Mouse (Mus musculus) neural tube, embryonic 14.5 days (tissue): ENCODE results near the gene Immp2l. TPM values are rescaled to one million over a fixed set of nuclear protein-coding genes. Genes with fewer than 3 reads are reported as not detected.

Experiments
- ATAC-seq: fragments of 200-750 bp; cut with Nextera tagmentation; 2 replicates; pipeline ENCODE4 v1.8.0; 2017; ENCODE audit warnings: low read depth, mild to moderate bottlenecking, moderate TSS enrichment, moderate library complexity
- H3K27ac ChIP-seq: fragments of 300-500 bp; sonication (generic); 2 replicates; pipeline ENCODE4 v1.5.1; 2014; ENCODE audit warnings: low read depth, mild to moderate bottlenecking, control low read depth, low read length, moderate library complexity, mixed read lengths
- H3K27me3 ChIP-seq: fragments of 300-500 bp; sonication (generic); 2 replicates; pipeline ENCODE4 v1.6.1; 2014; ENCODE audit warnings: low read length; ENCODE audit not compliant: control insufficient read depth, insufficient read depth
- H3K36me3 ChIP-seq: fragments of 300-500 bp; sonication (generic); 2 replicates; pipeline ENCODE4 v1.6.1; 2014; ENCODE audit warnings: low read length, mixed read lengths; ENCODE audit not compliant: control insufficient read depth, insufficient read depth
- H3K4me1 ChIP-seq: fragments of 300-500 bp; sonication (generic); 2 replicates; pipeline ENCODE4 v1.6.1; 2014; ENCODE audit warnings: low read length; ENCODE audit not compliant: control insufficient read depth, insufficient read depth
- H3K4me2 ChIP-seq: fragments of 300-500 bp; sonication (generic); 2 replicates; pipeline ENCODE4 v1.6.1; 2014; ENCODE audit warnings: mild to moderate bottlenecking, low read depth, low read length, control low read depth
- H3K4me3 ChIP-seq: fragments of 300-500 bp; sonication (generic); 2 replicates; pipeline ENCODE4 v1.5.1; 2014; ENCODE audit warnings: low read depth, low read length, control low read depth, mixed read lengths
- H3K9ac ChIP-seq: fragments of 300-500 bp; sonication (generic); replicated peaks from 2 replicates; pipeline ENCODE4 v1.6.1; 2014; ENCODE audit warnings: low read depth, mild to moderate bottlenecking, control low read depth, low read length, mixed read lengths
- H3K9me3 ChIP-seq: fragments of 300-500 bp; sonication (generic); 2 replicates; pipeline ENCODE4 v1.6.1; 2016; ENCODE audit warnings: low read length; ENCODE audit not compliant: control insufficient read depth
- WGBS: fragments of 180-500 bp; shearing (Covaris S2); extraction: QIAGEN DNeasy Blood & Tissue Kit; methylation state at CpG from one replicate; pipeline ENCODE4 v1.1.7; 2014; 5-methylcytosine and 5-hydroxymethylcytosine counted together
- polyA plus RNA-seq: library from polyadenylated mRNA; unstranded; fragments of >200 nt; fragmentation: Nextera tagmentation; extraction: Ambion mirVana; gene quantifications from 2 replicates; pipeline ENCODE4 v1.2.1, GENCODE M21; 2014

The Immp2l gene
- polyA plus RNA-seq, 1 experiment from 2014 or later, result 4.5 TPM

DNA sequence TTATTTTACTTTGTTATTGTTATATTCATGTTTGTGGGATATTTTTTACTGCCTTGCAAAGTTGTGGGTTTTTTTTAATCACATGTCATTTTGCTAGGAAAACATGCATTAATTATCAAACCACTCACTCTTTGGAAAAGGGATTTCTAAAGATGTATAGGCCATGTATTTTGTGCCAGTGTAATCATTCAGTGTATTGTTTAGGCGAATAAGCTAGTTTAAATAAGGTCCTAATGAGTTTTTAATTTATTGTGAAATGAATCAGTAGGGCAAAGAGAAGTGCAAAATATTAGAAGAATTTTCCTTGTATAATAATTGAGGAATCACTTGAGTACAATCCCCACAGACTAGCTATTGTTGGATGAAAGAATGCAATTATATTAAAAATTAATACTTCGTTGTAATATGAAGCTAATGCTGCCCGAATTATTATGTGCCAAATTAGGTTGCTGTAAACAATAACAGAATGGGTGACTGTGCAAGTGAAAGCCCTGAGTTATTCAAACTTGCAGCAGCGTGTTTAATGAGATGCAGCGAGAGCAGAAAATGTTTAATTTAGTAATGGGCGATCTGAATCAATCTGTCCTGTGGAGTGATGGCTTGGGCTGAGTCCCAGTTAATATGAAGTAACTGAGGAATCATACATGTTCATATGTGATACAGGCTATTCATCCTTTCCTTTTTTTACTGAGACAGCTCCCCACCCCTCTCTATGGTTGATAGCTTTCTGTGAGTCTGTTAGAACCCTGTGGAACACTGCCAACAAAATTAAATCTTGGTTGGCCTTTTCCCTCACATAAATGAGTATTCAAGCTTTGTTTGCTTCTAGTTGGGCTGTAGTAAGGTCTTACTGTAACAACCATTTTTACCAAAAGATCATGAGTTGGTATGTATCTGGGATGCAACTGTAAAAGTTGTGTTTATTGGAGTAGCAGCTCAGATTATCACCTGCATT, 285.1 kb downstream of the Immp2l start:
- Histone ChIP-seq H3K4me3 (no peak overlapping the region), H3K9me3 (no peaks in the 10 kb centered on the region), H3K36me3 (no peaks in the 10 kb centered on the region), H3K9ac (no peak overlapping the region), H3K27me3 (no peaks in the 10 kb centered on the region), H3K4me1 (no peaks in the 10 kb centered on the region), H3K27ac (no peak overlapping the region), H3K4me2 (no peak overlapping the region)
- no peak for ATAC-seq
- WGBS, result 44% methylated on average over 6 of the region's 6 CpGs

DNA sequence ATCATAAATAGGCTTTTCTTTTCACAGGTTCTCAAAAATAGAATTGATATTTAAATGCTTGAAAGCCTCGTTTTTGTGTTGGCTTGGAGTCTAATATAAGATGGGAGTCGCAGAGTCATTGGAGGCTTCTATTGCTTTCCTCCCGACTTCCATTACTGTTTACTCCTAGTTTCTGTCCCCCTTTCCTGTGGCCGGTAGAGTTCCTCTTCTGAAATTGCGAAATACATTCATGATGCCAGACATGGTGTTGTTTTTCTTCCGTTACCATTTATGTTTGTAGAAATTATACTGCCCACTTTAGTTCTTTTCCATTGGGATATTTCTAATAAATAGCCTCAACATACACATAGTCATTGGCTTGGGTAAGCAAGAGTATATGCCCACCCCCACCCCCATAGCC, 289.5 kb downstream of the Immp2l start:
- Histone ChIP-seq H3K4me3 (no peak overlapping the region), H3K27me3 (no peaks in the 10 kb centered on the region), H3K9me3 (no peaks in the 10 kb centered on the region), H3K36me3 (no peaks in the 10 kb centered on the region), H3K27ac (no peak overlapping the region), H3K4me1 (peaks cover 10% of the 10 kb centered on the region; the same call in 1 of the 2 replicates), H3K4me2 (no peak overlapping the region), H3K9ac (no peak overlapping the region)
- ATAC-seq, result no peak
- 93% methylated on average over 6 of the region's 6 CpGs for WGBS

DNA sequence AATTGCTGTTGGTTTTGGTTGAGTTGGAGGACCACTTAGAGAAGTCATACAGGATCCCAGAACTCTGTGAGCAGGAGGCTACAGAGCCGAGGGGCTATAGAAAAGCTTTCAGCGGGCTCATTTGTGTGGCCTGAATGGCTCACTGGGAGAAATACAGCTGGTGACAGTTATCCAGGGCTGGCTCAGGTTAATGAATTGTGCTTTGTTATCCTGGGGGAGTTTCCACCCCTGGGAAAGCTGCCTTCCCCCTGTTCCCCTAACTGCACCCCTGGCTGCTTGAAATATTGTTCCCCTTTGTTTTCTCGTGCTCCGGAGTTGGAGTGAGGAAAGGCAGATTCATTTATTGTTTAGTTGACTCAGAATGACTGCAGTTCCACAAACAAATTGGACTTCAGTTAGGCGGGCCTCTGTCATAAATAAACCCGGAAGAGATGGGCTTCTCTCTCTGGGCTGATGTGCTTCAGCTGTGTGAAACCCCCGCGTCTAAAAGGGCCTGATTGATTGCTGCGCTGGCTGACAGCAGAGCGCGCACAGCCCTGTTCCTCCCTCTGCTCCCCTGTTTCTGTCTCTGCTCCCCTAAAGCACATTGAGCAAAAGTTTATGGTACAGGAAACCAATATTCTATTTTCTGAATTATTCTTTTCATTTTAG, 291.0 kb downstream of the Immp2l start:
- Histone ChIP-seq H3K36me3 (no peaks in the 10 kb centered on the region), H3K9me3 (no peaks in the 10 kb centered on the region), H3K9ac (no peak overlapping the region), H3K4me1 (peaks cover 10% of the 10 kb centered on the region; the same call in 1 of the 2 replicates), H3K27me3 (no peaks in the 10 kb centered on the region), H3K4me3 (no peak overlapping the region), H3K4me2 (peak overlapping the region; percentile 27), H3K27ac (peak overlapping the region; percentile 12; the same call in 1 of the 2 replicates)
- ATAC-seq, result peak; percentile 91
- 2% methylated on average over 11 of the region's 11 CpGs for WGBS

DNA sequence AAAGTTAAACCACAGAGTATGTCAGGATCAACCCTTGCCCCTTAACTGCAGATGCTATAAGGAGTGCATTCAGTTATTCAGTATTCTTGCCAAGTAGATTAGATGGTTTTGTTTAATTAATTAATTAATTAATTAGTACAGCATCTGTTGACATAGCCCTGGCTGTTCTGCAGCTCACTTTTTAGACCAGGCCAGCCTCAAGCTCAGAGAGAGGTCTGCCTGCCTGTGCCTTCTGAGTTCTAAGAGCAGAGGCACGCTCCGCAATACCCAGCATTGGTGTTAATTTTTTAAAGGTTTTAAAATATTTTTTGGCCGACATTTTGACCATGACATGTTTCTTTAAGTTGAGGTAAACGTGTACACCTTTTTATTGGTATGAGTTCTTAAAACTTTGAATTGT, 292.0 kb downstream of the Immp2l start:
- Histone ChIP-seq H3K27me3 (no peaks in the 10 kb centered on the region), H3K9ac (no peak overlapping the region), H3K9me3 (no peaks in the 10 kb centered on the region), H3K4me2 (no peak overlapping the region), H3K4me3 (no peak overlapping the region), H3K36me3 (no peaks in the 10 kb centered on the region), H3K4me1 (peaks cover 10% of the 10 kb centered on the region; the same call in 1 of the 2 replicates), H3K27ac (no peak overlapping the region)
- 0 out of 2 replicates have a peak, but pooled peaks have one; percentile 65 for ATAC-seq
- 76% methylated on average over 4 of the region's 4 CpGs for WGBS

DNA sequence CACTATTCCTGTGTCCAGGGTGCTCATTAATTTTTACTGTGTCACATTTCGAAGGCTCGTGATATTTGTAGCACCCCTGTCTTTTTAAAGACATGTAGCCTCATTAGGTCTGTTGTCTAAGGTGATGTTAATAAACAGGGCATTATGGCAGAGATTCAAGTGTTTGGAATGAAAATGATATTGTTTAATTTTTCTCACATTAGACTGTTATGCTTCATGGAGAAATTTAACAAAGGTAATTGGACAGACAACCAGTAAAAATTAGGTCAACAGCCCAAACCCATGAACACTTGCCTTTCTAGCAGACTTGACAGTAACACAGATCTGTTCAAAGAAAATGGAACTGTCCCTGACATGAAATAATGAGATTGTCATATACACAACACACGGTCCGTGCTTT, 292.5 kb downstream of the Immp2l start:
- no peak overlapping the region for H3K9ac ChIP-seq
- H3K4me2 ChIP-seq, result no peak overlapping the region
- H3K36me3 ChIP-seq, result no peaks in the 10 kb centered on the region
- 68% methylated on average over 4 of the region's 4 CpGs for WGBS
- H3K27me3 ChIP-seq, result no peaks in the 10 kb centered on the region
- H3K9me3 ChIP-seq, result no peaks in the 10 kb centered on the region
- no peak overlapping the region for H3K27ac ChIP-seq
- H3K4me3 ChIP-seq, result no peak overlapping the region
- H3K4me1 ChIP-seq, result peaks cover 10% of the 10 kb centered on the region; the same call in 1 of the 2 replicates
- no peak for ATAC-seq

DNA sequence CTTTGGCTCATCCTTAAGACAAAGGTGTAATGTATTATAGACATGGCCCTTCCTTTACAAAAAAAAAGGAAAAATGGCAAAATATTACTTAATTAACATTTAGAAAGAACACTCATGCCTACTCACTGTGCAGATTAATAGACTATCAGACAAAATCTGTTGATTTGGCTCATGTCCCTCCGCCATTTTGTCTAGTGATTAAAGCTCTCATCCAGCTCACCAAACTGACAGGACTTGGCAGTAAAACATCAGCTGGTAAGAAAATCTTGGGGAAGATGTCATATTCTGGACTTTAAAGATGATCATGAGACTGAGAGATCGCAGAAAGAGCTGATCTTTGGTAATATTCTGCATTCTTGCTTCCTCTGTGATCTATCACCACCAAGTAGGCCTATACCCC, 293.5 kb downstream of the Immp2l start:
- Histone ChIP-seq H3K4me2 (no peak overlapping the region), H3K27ac (no peak overlapping the region), H3K9me3 (no peaks in the 10 kb centered on the region), H3K4me3 (no peak overlapping the region), H3K27me3 (no peaks in the 10 kb centered on the region), H3K4me1 (peaks cover 10% of the 10 kb centered on the region; the same call in 1 of the 2 replicates), H3K36me3 (no peaks in the 10 kb centered on the region), H3K9ac (no peak overlapping the region)
- no peak for ATAC-seq
- 94% methylated on average over 2 of the region's 2 CpGs for WGBS

DNA sequence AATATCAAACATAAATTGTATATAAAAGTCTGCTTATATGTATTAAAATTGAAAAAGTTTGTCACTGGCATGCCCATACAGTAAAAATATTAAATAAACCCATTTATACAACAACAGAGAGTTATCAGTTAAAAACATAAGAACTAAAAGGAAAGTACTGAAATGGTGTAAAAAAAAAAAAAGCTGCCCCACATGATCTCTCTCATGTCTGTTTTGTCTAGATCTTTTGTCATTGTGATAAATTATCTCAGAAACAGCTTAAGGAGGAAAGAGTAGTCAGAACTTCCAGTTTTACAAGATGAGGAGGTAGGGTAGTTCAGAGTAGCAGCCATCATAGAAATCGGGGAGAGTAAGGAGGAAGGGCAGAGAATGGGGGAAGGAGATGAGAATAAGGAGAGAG, 298.1 kb downstream of the Immp2l start:
- no peak overlapping the region for H3K9ac ChIP-seq
- no peak overlapping the region for H3K27ac ChIP-seq
- no peak overlapping the region for H3K4me3 ChIP-seq
- H3K4me2 ChIP-seq, result no peak overlapping the region
- WGBS, result 57% methylated on average over 1 of the region's 1 CpGs
- H3K36me3 ChIP-seq, result no peaks in the 10 kb centered on the region
- H3K9me3 ChIP-seq, result no peaks in the 10 kb centered on the region
- no peak for ATAC-seq
- H3K27me3 ChIP-seq, result no peaks in the 10 kb centered on the region
- H3K4me1 ChIP-seq, result no peaks in the 10 kb centered on the region

DNA sequence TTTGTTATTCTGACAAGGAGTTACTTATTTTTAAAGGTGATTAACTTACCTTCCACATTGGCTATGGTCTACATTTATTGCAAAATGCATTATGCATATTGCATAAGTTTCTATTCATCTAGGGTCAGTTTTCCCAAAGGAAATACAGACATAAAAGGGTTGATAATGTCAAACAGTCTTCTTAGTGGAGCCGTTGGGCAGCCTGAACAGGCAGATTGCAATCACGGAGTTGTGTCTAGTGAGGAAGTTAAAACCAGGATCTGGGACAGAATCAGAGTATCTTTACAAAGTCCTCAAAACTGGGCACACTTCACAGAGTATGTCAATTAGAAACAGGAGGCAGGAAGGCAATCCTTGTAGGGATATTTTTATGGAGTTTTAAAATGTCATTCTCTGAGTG, 300.5 kb downstream of the Immp2l start:
- H3K9me3 ChIP-seq, result no peaks in the 10 kb centered on the region
- no peak overlapping the region for H3K9ac ChIP-seq
- H3K27ac ChIP-seq, result no peak overlapping the region
- no peaks in the 10 kb centered on the region for H3K27me3 ChIP-seq
- 79% methylated on average over 2 of the region's 2 CpGs for WGBS
- no peaks in the 10 kb centered on the region for H3K4me1 ChIP-seq
- H3K4me2 ChIP-seq, result no peak overlapping the region
- ATAC-seq, result no peak
- H3K36me3 ChIP-seq, result no peaks in the 10 kb centered on the region
- H3K4me3 ChIP-seq, result no peak overlapping the region

DNA sequence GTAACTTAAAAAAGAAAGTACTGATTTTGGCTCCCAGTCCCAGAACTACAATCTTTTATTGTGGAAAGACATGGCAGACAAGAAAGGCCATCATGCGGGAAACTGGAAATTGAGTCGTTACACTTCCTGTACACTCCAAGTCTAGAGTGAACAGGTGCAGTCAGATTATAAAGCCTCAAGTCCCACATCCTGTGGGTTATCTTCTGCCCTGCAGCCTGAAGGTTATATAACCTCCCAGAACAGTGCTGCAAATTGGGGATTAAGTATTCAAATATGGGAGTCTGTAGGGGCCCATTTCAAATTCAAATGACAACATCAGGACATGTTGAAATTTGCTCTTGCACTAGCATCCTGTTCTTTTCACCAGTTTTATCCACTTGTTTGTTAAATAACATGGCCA, 301.9 kb downstream of the Immp2l start:
- H3K4me2 ChIP-seq, result no peak overlapping the region
- H3K27me3 ChIP-seq, result no peaks in the 10 kb centered on the region
- no peak overlapping the region for H3K9ac ChIP-seq
- no peak for ATAC-seq
- H3K27ac ChIP-seq, result no peak overlapping the region
- no peak overlapping the region for H3K4me3 ChIP-seq
- H3K36me3 ChIP-seq, result no peaks in the 10 kb centered on the region
- no peaks in the 10 kb centered on the region for H3K4me1 ChIP-seq
- 67% methylated on average over 2 of the region's 2 CpGs for WGBS
- no peaks in the 10 kb centered on the region for H3K9me3 ChIP-seq
